13 mouse cellular contexts compared by ENCODE assay signal in genomic region chr2:35269716-35270260, GRCm38 (mm10). TPM values are rescaled to one million over a fixed set of nuclear protein-coding genes. Genes with fewer than 3 reads are reported as not detected.
A peak's percentile ranks its signal among the peaks of the same experiment; 100 is the strongest.
DNase-seq lines count a peak whose midpoint lies in the region; ATAC-seq lines count a peak whose summit lies in the region.
"Had no signal": no experiment of that assay in that cellular context is flagged by ENCODE, and none has a peak within 500 bp of the region (broad histone marks: within the 10 kb centered on the region; RNA-seq: fewer than 3 reads in every experiment).

No protein-coding gene starts in this region.

- no peak for ATAC-seq in hindbrain, embryonic 16.5 days
- no peak for ATAC-seq in kidney, embryonic 15.5 days (replicated peaks; ENCODE audit: low FRiP score)

- peak overlapping the region; percentile 46 for H3K27ac ChIP-seq in hindbrain, embryonic 10.5 days
- H3K27ac ChIP-seq in hindbrain, embryonic 16.5 days (ENCODE audit: low read depth, low read length) = no peak overlapping the region
- peak overlapping the region; percentile 54 for H3K27ac ChIP-seq in embryonic facial prominence, embryonic 10.5 days (replicated peaks)
- peak overlapping the region; percentile 76; the same call in 1 of the 2 replicates for H3K27ac ChIP-seq in kidney, embryonic 15.5 days
- H3K27ac ChIP-seq: hindbrain, embryonic 14.5 days; liver, embryonic 14.5 days; neural tube, embryonic 15.5 days had no signal

- WGBS in hindbrain, embryonic 10.5 days = 69% methylated on average over 4 of the region's 4 CpGs
- WGBS in hindbrain, embryonic 16.5 days = 85% methylated on average over 4 of the region's 4 CpGs
- WGBS in embryonic facial prominence, embryonic 10.5 days = 62% methylated on average over 4 of the region's 4 CpGs
- 63% methylated on average over 4 of the region's 4 CpGs for WGBS in kidney, embryonic 15.5 days

- no peak for DNase-seq in hindbrain, embryonic 10.5 days (ENCODE audit: low spot score)
- DNase-seq in embryonic facial prominence, embryonic 10.5 days (ENCODE audit: low spot score) = no peak
- peak; percentile 75 for DNase-seq in skeletal muscle tissue, adult 2 months (ENCODE audit: low read depth, low spot score)
- DNase-seq in layer of hippocampus, adult 18-20 months (ENCODE audit: low spot score in 2 of 2) = no peak
- DNase-seq in frontal cortex, postnatal 25 days (ENCODE audit: low spot score in 2 of 2) = no peak
- no peak for DNase-seq in adrenal gland, postnatal 25 days
- DNase-seq: thymus, postnatal 25 days had no signal

- no peak overlapping the region for H3K4me3 ChIP-seq in hindbrain, embryonic 10.5 days
- no peak overlapping the region for H3K4me3 ChIP-seq in hindbrain, embryonic 16.5 days (ENCODE audit: low read length)
- no peak overlapping the region for H3K4me3 ChIP-seq in embryonic facial prominence, embryonic 10.5 days
- no peak overlapping the region for H3K4me3 ChIP-seq in kidney, embryonic 15.5 days (replicated peaks)
- H3K4me3 ChIP-seq: erythroblast, embryonic 14.5 days; neural tube, embryonic 15.5 days had no signal

- H3K36me3 ChIP-seq in hindbrain, embryonic 10.5 days = no peaks in the 10 kb centered on the region
- no peaks in the 10 kb centered on the region for H3K36me3 ChIP-seq in hindbrain, embryonic 16.5 days (ENCODE audit: control insufficient read depth, insufficient read depth, low read length)
- H3K36me3 ChIP-seq in embryonic facial prominence, embryonic 10.5 days (replicated peaks) = no peaks in the 10 kb centered on the region
- H3K36me3 ChIP-seq in kidney, embryonic 15.5 days = no peaks in the 10 kb centered on the region
- H3K36me3 ChIP-seq: neural tube, embryonic 15.5 days had no signal

- H3K9me3 ChIP-seq in hindbrain, embryonic 10.5 days = no peaks in the 10 kb centered on the region
- H3K9me3 ChIP-seq in hindbrain, embryonic 16.5 days (ENCODE audit: control insufficient read depth, low read length) = no peaks in the 10 kb centered on the region
- no peaks in the 10 kb centered on the region for H3K9me3 ChIP-seq in embryonic facial prominence, embryonic 10.5 days
- no peaks in the 10 kb centered on the region for H3K9me3 ChIP-seq in kidney, embryonic 15.5 days (replicated peaks)
- H3K9me3 ChIP-seq: neural tube, embryonic 15.5 days had no signal

- peaks cover 9% of the 10 kb centered on the region for H3K27me3 ChIP-seq in hindbrain, embryonic 10.5 days (ENCODE audit: insufficient read depth, poor library complexity, severe bottlenecking)
- H3K27me3 ChIP-seq in hindbrain, embryonic 16.5 days (replicated peaks; ENCODE audit: control insufficient read depth, insufficient read depth, low read length) = no peaks in the 10 kb centered on the region
- no peaks in the 10 kb centered on the region for H3K27me3 ChIP-seq in embryonic facial prominence, embryonic 10.5 days (replicated peaks; ENCODE audit: low read depth, poor library complexity, severe bottlenecking)
- H3K27me3 ChIP-seq in kidney, embryonic 15.5 days = no peaks in the 10 kb centered on the region
- H3K27me3 ChIP-seq: neural tube, embryonic 15.5 days had no signal

- peaks cover 63% of the 10 kb centered on the region for H3K4me1 ChIP-seq in hindbrain, embryonic 10.5 days (replicated peaks)
- H3K4me1 ChIP-seq in hindbrain, embryonic 16.5 days (ENCODE audit: control insufficient read depth, insufficient read depth, low read depth, low read length) = peaks cover 3% of the 10 kb centered on the region; the same call in 1 of the 2 replicates
- H3K4me1 ChIP-seq in embryonic facial prominence, embryonic 10.5 days = peaks cover 71% of the 10 kb centered on the region
- peaks cover 78% of the 10 kb centered on the region for H3K4me1 ChIP-seq in kidney, embryonic 15.5 days

- no peak overlapping the region for H3K9ac ChIP-seq in hindbrain, embryonic 16.5 days (ENCODE audit: low read depth, low read length)
- no peak overlapping the region for H3K9ac ChIP-seq in kidney, embryonic 15.5 days
- H3K9ac ChIP-seq: hindbrain, embryonic 14.5 days; liver, embryonic 14.5 days; neural tube, embryonic 15.5 days had no signal

- H3K4me2 ChIP-seq in hindbrain, embryonic 16.5 days (ENCODE audit: low read length) = no peak overlapping the region
- no peak overlapping the region for H3K4me2 ChIP-seq in kidney, embryonic 15.5 days
- H3K4me2 ChIP-seq: hindbrain, embryonic 14.5 days had no signal

RNA-seq across cellular contexts. Expression of gene Gsn, which starts 13.6 kb away (rescaled TPM):
- polyA plus RNA-seq in hindbrain, embryonic 10.5 days (2016; fragmentation: Nextera tagmentation; extraction: Ambion mirVana) = 20.4 and 33.7 TPM in 2 replicates
- polyA plus RNA-seq in hindbrain, embryonic 16.5 days (2015; fragmentation: Nextera tagmentation; extraction: Ambion mirVana) = 31.6 and 36.7 TPM in 2 replicates
- 13.6 and 18.9 TPM in 2 replicates for polyA plus RNA-seq in embryonic facial prominence, embryonic 10.5 days (2016; fragmentation: Nextera tagmentation; extraction: Ambion mirVana)
- polyA plus RNA-seq in kidney, embryonic 15.5 days (2015; fragmentation: Nextera tagmentation; extraction: Ambion mirVana) = 129 and 144 TPM in 2 replicates
- 10 to 100 TPM; 45.0 to 49.4 TPM for total RNA-seq in layer of hippocampus, adult 18-20 months (2021)
- 181 and 185 TPM in 2 replicates for total RNA-seq in adrenal gland, postnatal 25 days (2021)
